Mouse (Mus musculus) intestine, embryonic 14.5 days (tissue): ENCODE results near the gene 1600002K03Rik. TPM values are rescaled to one million over a fixed set of nuclear protein-coding genes. Genes with fewer than 3 reads are reported as not detected.

ENCODE experiments used
- ATAC-seq: fragments of 200-750 bp; cut with Nextera tagmentation; replicated peaks from 2 replicates; pipeline ENCODE4 v1.8.0; 2017; ENCODE audit warnings: low read depth, moderate number of reproducible peaks, moderate TSS enrichment, moderate library complexity; ENCODE audit not compliant: low FRiP score, low TSS enrichment
- DNase-seq: peaks from one replicate; pipeline ENCODE4 v3.0.0-alpha.2; 2018; ENCODE audit warnings: low spot score
- H3K27ac ChIP-seq: fragments of 300-500 bp; sonication (generic); 2 replicates; pipeline ENCODE4 v1.5.1; 2014; ENCODE audit warnings: low read depth, mild to moderate bottlenecking, control low read depth
- H3K27me3 ChIP-seq: fragments of 300-500 bp; sonication (generic); replicated peaks from 2 replicates; pipeline ENCODE4 v1.6.1; 2014; ENCODE audit warnings: low read length, control low read depth; ENCODE audit not compliant: control insufficient read depth, insufficient read depth
- H3K36me3 ChIP-seq: fragments of 300-500 bp; sonication (generic); 2 replicates; pipeline ENCODE4 v1.6.1; 2014; ENCODE audit warnings: low read length, control low read depth; ENCODE audit not compliant: control insufficient read depth, insufficient read depth
- H3K4me1 ChIP-seq: fragments of 300-500 bp; sonication (generic); replicated peaks from 2 replicates; pipeline ENCODE4 v1.6.1; 2014; ENCODE audit warnings: low read length, control low read depth, mixed read lengths; ENCODE audit not compliant: control insufficient read depth, insufficient read depth
- H3K4me2 ChIP-seq: fragments of 300-500 bp; sonication (generic); 2 replicates; pipeline ENCODE4 v1.6.1; 2014; ENCODE audit warnings: low read length
- H3K4me3 ChIP-seq: fragments of 300-500 bp; sonication (generic); 2 replicates; pipeline ENCODE4 v1.5.1; 2014; ENCODE audit warnings: low read depth, low read length, control low read depth, mixed read lengths
- H3K9ac ChIP-seq: fragments of 300-500 bp; sonication (generic); 2 replicates; pipeline ENCODE4 v1.6.1; 2014; ENCODE audit warnings: mild to moderate bottlenecking, low read length
- H3K9me3 ChIP-seq: fragments of 300-500 bp; sonication (generic); 2 replicates; pipeline ENCODE4 v1.6.1; 2016; ENCODE audit warnings: low read length, control low read depth; ENCODE audit not compliant: control insufficient read depth
- WGBS: fragments of 180-500 bp; shearing (Covaris S2); extraction: QIAGEN DNeasy Blood & Tissue Kit; methylation state at CpG from one replicate; pipeline ENCODE4 v1.1.7; 2014; 5-methylcytosine and 5-hydroxymethylcytosine counted together
- polyA plus RNA-seq: library from polyadenylated mRNA; unstranded; fragments of >200 nt; fragmentation: Nextera tagmentation; extraction: Ambion mirVana; gene quantifications from 2 replicates; pipeline ENCODE4 v1.2.1, GENCODE M21; 2014

1600002K03Rik gene
- polyA plus RNA-seq: 15.8 and 16.7 TPM in 2 replicates

GRCm38 (mm10) chr10:80172527-80173292, at the start of gene 1600002K03Rik:
Gene 1600002K03Rik (plus strand): TSS chr10:80172944.
- peak within 1 kb of the TSS; percentile 90 for H3K27ac ChIP-seq
- WGBS: 7% methylated on average over 35 of the region's 35 CpGs
- ATAC-seq (peak; percentile 57), DNase-seq (peak; percentile 97)
- H3K9ac ChIP-seq: peak within 1 kb of the TSS; percentile 57
- H3K9me3 ChIP-seq: no peaks in the 10 kb centered on the region
- peak within 1 kb of the TSS; percentile 65 for H3K4me2 ChIP-seq
- H3K4me3 ChIP-seq: peak within 1 kb of the TSS; percentile 57
- H3K36me3 ChIP-seq: peaks cover 27% of the 10 kb centered on the region
- peaks cover 19% of the 10 kb centered on the region for H3K4me1 ChIP-seq
- no peaks in the 10 kb centered on the region for H3K27me3 ChIP-seq

- 90% methylated on average over 9 of the region's 9 CpGs for WGBS
- Histone ChIP-seq H3K4me3 (no peak overlapping the region), H3K9ac (no peak overlapping the region), H3K9me3 (no peaks in the 10 kb centered on the region), H3K36me3 (peaks cover 67% of the 10 kb centered on the region), H3K27ac (no peak overlapping the region), H3K4me2 (no peak overlapping the region), H3K27me3 (no peaks in the 10 kb centered on the region), H3K4me1 (0 out of 2 replicates have a peak, but pooled peaks cover 2% of the 10 kb centered on the region)
- ATAC-seq: no peak
- no peak for DNase-seq
Observed at GRCm38 (mm10) chr10:80123932-80124562, 48.7 kb upstream of the 1600002K03Rik start.

GRCm38 (mm10) chr10:80127920-80128319, 44.8 kb upstream of the 1600002K03Rik start:
- ATAC-seq (no peak), DNase-seq (no peak)
- Histone ChIP-seq H3K36me3 (peaks cover 84% of the 10 kb centered on the region), H3K9ac (no peak overlapping the region), H3K9me3 (no peaks in the 10 kb centered on the region), H3K27me3 (no peaks in the 10 kb centered on the region), H3K27ac (no peak overlapping the region), H3K4me3 (no peak overlapping the region), H3K4me2 (no peak overlapping the region), H3K4me1 (peaks cover 13% of the 10 kb centered on the region; the same call in 1 of the 2 replicates)
- 93% methylated on average over 8 of the region's 8 CpGs for WGBS

GRCm38 (mm10) chr10:80129846-80130245, 42.9 kb upstream of the 1600002K03Rik start:
- 91% methylated on average over 9 of the region's 9 CpGs for WGBS
- DNase-seq (no peak), ATAC-seq (no peak)
- Histone ChIP-seq H3K36me3 (peaks cover 90% of the 10 kb centered on the region), H3K9ac (no peak overlapping the region), H3K4me2 (no peak overlapping the region), H3K4me1 (peaks cover 13% of the 10 kb centered on the region; the same call in 1 of the 2 replicates), H3K27me3 (no peaks in the 10 kb centered on the region), H3K9me3 (no peaks in the 10 kb centered on the region), H3K4me3 (no peak overlapping the region), H3K27ac (no peak overlapping the region)

GRCm38 (mm10) chr10:80130403-80131031, 42.2 kb upstream of the 1600002K03Rik start:
- H3K4me2 ChIP-seq: no peak overlapping the region
- DNase-seq: peak; percentile 77
- H3K4me1 ChIP-seq: peaks cover 13% of the 10 kb centered on the region; the same call in 1 of the 2 replicates
- H3K27me3 ChIP-seq: peaks cover under 1% of the 10 kb centered on the region; the same call in 1 of the 2 replicates
- H3K27ac ChIP-seq: no peak overlapping the region; the same call in 1 of the 2 replicates
- peak; percentile 32 for ATAC-seq
- no peaks in the 10 kb centered on the region for H3K9me3 ChIP-seq
- peaks cover 84% of the 10 kb centered on the region for H3K36me3 ChIP-seq
- 59% methylated on average over 18 of the region's 18 CpGs for WGBS
- no peak overlapping the region for H3K9ac ChIP-seq
- H3K4me3 ChIP-seq: no peak overlapping the region

GRCm38 (mm10) chr10:80131316-80131951, 41.3 kb upstream of the 1600002K03Rik start:
- no peak overlapping the region; the same call in 1 of the 2 replicates for H3K9ac ChIP-seq

GRCm38 (mm10) chr10:80131952-80132350, 40.8 kb upstream of the 1600002K03Rik start:
- Histone ChIP-seq H3K9ac (no peak overlapping the region; the same call in 1 of the 2 replicates), H3K4me2 (peak overlapping the region; percentile 31), H3K27ac (no peak overlapping the region), H3K36me3 (peaks cover 75% of the 10 kb centered on the region), H3K4me1 (peaks cover 19% of the 10 kb centered on the region), H3K9me3 (no peaks in the 10 kb centered on the region), H3K27me3 (peaks cover 15% of the 10 kb centered on the region), H3K4me3 (no peak overlapping the region)
- 44% methylated on average over 27 of the region's 27 CpGs for WGBS
- no peak for DNase-seq
- no peak for ATAC-seq

More at GRCm38 (mm10) chr10:80131316-80131951, 41.3 kb upstream of the 1600002K03Rik start:
- Histone ChIP-seq H3K4me2 (peak overlapping the region; percentile 31), H3K9me3 (no peaks in the 10 kb centered on the region), H3K36me3 (peaks cover 80% of the 10 kb centered on the region), H3K27me3 (peaks cover 10% of the 10 kb centered on the region), H3K4me1 (peaks cover 14% of the 10 kb centered on the region; the same call in 1 of the 2 replicates), H3K27ac (no peak overlapping the region), H3K4me3 (no peak overlapping the region)
- WGBS: 18% methylated on average over 55 of the region's 55 CpGs
- no peak; the same call in 1 of the 2 replicates for ATAC-seq
- DNase-seq: peak; percentile 74
